Mouse (Mus musculus) gastrocnemius, postnatal 4 days (tissue): ENCODE results near the gene Osbpl3. TPM values are rescaled to one million over a fixed set of nuclear protein-coding genes. Genes with fewer than 3 reads are reported as not detected.
A peak's percentile ranks its signal among the peaks of the same experiment; 100 is the strongest.

Experiments
- DNase-seq, 2 experiments: peaks; one replicate each; pipeline ENCODE4 v3.0.0; 2021 to 2022; ENCODE audit warnings: low spot score in 2 of 2, mixed read lengths in 2 of 2
- long read RNA-seq, 2 experiments: library from polyadenylated mRNA; stranded (forward); transcript quantifications; one replicate each; pipeline ENCODE4 v2.0.0; 2021
- total RNA-seq, 2 experiments: library from RNA; stranded (reverse); gene quantifications; 2 replicates each; pipeline ENCODE4 v1.2.3; 2021

Gene Osbpl3
- 10 to 100 TPM in 1 of 2 experiments, 1 to 10 TPM in 1; 8.7 to 12.3 TPM for total RNA-seq
- long read RNA-seq, experiment 1, partial matches to known transcripts, result 0 of 4 reads
- long read RNA-seq, experiment 1, other reads (novel, unspliced or antisense), result 4 of 4 reads
- long read RNA-seq, experiment 2, partial matches to known transcripts, result 3 of 10 reads
- long read RNA-seq, experiment 2, other reads (novel, unspliced or antisense), result 6 of 10 reads

DNA sequence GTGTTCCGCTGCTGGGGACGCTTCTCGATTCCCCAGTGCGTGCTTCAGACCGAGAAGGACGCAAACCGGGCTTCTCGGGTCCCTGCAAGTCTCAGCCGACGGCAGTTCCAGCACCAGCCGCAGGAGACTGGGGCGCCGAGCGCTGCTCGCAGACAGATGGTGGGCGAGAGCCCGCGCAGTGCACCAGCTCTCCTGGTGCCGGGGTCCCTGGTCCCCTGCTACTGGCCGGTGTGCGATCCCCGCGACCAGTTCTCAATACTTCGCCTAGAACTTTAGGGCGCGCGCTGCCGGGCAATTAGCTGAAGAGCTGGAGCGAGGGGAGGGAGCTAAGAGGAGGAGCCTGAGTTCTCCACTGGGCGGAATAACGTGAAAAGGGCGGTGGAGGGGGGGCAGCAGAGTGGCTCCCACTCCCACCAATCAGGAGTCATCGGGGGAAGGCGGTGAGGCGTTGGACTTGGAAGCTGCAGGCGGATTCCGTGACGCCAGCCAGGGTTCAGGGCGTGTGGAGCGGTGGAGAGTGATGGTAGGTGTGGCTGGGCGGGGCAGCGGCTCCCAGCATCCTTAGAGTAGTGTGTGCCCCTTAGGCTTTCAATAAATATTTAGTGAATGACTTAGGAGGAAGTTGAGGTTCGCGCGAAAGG is at the start of gene Osbpl3:
Gene Osbpl3 (minus strand): TSS at position 373 of the 641 bp plus-strand sequence.
- peak; percentile 65 to 86 for DNase-seq

DNA sequence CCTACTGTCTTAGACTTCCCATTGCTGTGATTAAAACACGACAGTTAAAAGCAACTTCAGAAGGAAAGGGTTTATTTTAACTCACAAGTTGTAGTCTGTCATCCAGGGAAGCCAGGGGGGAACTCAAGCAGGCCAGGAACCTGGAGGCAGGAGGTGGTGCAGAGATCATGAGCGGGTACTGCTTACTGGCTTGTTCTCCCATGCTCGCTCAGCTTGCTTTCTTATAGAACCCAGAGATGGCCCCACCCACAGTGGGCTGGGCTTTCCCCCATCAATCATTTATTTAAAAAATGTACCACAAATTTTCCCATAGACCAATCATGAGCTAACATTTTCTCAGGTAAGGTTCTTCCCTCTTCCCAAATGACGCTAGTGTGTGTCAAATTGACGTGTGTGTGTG is 49.5 kb upstream of the Osbpl3 start:
- no peak for DNase-seq

DNA sequence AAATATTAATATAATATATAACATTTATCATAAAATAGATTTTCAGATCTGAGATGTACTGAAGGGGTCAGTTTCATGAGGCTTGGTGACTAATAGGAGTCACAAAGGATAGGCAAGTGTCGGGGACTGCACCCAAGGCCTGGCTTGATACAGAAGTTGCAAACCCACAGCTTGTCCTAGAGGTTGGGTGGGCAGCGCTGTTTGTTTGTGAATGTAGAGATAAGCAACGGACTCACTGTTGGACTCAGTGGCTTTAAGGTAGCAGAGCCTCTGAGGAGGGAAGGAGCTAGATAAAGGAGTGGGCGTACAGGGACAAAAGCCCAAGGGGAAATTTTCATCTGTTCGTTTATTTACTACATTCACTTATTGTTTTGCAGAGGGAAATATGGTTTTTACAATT is 48.7 kb upstream of the Osbpl3 start:
- DNase-seq, result no peak

GRCm38 (mm10) chr6:50503779-50504178 is 47.8 kb upstream of the Osbpl3 start:
- no peak for DNase-seq

- no peak for DNase-seq
Measured at GRCm38 (mm10) chr6:50503031-50503430, 47.0 kb upstream of the Osbpl3 start.

DNA sequence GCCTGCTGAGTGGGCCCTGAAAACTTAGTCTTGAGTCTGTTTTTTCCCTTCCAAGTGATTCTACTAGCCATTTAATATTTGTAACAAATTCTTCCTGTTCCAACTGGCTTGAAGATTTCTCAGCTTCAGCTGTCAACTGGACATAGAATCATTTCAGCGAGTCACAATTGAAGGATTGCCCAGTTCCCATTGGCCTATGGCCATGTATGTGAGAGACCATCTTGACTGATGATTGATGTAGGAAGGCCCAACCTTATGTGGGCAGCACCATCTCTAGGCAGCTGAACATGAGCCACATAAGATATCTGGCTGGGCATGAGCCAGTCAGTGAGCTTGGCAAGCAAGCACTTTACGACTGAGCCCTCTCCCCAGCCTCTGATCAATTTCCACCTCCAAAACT is 42.3 kb upstream of the Osbpl3 start:
- no peak for DNase-seq

DNA sequence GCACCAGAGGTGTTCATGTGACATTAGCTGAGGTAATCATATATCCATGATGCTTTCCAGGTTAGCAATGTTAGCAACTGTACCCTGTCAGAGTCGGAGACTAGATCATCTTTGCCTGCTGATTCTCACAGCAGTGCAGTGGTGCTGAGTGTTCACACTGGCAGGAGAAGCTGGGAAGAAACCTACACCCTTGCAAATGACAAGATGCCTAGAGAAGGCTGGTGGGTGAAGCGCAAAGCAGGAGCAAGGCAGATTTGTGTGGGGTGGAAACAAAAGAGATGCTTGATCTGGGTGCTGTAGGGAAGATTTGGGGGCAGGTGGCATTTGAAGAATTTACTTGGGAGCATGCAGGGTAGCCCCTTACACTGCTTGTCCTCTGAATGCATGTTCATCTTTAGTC is 34.5 kb upstream of the Osbpl3 start:
- DNase-seq, result no peak

GRCm38 (mm10) chr6:50489380-50489779 is 33.4 kb upstream of the Osbpl3 start:
- no peak for DNase-seq

DNA sequence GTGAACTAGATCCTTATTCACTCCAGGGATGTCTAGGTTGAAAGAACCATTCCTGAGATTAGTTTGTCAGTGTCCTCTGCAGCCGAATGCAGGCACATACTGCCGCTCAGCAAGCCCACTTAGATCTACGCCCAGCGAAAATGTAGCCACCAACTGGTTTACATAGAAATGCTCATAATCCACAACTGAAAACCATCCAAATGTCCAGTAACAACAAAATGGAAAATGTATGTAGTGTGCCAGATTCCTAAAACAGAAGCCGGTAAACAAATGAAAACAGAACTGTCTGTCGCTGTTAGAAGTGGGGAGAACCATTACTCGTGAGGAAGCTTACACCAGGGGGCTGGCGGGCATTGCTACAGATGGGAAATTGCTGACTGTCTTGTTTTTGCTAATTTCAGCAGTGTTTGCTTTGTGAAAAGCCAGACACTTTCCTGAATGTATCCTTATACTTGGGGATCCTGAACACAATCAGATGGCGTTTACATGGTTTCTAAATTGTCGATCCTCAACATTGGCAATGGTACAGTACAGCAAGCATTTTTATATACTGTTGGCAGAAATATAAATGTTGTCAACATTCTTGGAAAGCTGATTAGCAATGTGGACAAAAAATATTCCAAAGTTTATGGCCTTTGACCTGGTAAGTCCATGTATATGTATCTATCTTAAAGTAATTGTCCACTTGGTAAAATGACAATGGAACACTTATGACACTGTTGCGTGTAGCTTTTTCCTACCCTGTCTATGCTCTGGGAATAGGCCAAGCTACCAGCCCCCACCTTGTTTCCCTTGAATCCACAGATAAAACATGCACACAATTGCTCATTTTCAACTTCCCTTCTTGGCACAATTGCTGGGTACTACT is 30.3 kb upstream of the Osbpl3 start:
- no peak for DNase-seq

DNA sequence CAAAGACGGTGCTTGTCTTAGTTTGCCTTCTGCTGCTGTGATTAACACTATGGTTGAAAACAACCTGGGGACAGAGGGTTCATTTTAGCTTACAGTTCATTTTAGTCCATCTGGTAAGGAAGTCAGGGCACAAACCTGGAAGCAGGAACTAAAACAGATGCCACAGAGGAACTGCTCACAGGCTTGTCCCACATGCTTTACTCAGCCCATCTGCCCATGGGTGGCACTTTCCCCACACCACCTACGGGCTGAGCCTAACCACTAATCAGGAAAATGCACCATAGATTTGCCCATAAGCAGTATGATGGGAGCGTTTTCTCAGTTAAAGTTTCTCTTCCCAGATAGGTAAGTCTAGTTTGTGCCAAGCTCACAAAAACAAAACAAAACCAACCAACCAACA is 27.4 kb upstream of the Osbpl3 start:
- DNase-seq, result no peak

DNA sequence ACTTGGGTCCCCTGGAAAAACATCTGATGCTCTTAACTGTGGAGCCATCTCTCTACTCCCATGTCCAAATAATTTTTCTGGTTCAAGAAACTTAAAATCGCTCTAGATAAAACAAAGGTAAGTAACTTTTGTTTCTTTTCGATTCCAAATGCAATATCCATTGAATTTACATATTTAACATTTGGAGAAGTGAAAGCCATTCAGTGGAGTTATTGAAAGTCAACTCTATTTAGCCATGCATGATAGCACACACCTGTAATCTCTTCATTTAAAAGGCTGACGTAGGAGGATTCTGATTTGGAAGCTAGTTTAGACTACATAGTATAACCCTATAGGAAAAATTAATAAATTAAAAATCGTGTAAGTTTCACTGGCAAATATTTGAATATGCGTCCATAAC is 25.5 kb upstream of the Osbpl3 start:
- no peak for DNase-seq

DNA sequence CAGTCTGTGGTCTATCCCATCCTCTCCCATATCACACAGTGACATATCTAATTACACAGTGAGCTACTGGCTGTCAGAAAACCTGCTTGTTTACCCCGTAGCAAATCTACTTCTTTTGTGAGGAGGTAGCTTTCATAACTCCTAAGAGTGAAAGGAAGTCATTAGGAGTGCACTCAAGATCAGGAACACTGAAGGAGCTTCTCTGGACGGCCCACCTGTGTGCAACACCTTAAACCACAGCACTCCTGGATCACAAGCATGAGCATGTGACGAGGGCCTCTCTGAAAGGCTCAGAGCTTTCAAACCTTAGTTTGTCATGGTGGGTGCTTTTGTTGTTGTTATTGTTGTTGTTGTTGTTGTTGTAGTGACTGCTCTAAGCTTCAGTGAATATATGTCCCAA is 10.4 kb upstream of the Osbpl3 start:
- no peak for DNase-seq

- DNase-seq, result no peak
Measured at GRCm38 (mm10) chr6:50464690-50465485, 8.9 kb upstream of the Osbpl3 start.

GRCm38 (mm10) chr6:50462026-50462425 is 6.0 kb upstream of the Osbpl3 start:
- no peak for DNase-seq

GRCm38 (mm10) chr6:50461585-50461984 is 5.6 kb upstream of the Osbpl3 start:
- DNase-seq, result no peak

- no peak for DNase-seq
Measured at GRCm38 (mm10) chr6:50460646-50461045, 4.6 kb upstream of the Osbpl3 start.

- no peak for DNase-seq
Measured at GRCm38 (mm10) chr6:50460246-50460645, 4.2 kb upstream of the Osbpl3 start.

DNA sequence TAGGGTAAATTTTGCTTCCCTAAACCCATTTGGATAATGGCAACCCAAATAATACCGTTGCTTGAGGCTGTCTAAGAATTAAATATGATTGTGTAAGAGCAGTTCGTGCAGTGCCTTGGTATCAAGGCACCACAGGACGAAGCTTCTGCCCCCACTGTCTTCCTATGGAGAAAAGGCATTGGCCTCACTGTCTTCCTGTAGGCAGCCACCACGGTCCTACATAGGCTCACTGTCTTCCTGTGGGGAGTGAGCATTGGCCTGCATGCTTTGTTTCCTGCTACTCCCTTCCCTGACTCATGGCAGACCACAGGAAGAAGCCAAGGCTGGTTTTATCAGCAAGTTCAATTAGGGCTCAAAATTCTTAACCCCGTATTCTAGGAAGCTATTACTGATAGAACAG is 3.3 kb upstream of the Osbpl3 start:
- DNase-seq, result no peak

DNA sequence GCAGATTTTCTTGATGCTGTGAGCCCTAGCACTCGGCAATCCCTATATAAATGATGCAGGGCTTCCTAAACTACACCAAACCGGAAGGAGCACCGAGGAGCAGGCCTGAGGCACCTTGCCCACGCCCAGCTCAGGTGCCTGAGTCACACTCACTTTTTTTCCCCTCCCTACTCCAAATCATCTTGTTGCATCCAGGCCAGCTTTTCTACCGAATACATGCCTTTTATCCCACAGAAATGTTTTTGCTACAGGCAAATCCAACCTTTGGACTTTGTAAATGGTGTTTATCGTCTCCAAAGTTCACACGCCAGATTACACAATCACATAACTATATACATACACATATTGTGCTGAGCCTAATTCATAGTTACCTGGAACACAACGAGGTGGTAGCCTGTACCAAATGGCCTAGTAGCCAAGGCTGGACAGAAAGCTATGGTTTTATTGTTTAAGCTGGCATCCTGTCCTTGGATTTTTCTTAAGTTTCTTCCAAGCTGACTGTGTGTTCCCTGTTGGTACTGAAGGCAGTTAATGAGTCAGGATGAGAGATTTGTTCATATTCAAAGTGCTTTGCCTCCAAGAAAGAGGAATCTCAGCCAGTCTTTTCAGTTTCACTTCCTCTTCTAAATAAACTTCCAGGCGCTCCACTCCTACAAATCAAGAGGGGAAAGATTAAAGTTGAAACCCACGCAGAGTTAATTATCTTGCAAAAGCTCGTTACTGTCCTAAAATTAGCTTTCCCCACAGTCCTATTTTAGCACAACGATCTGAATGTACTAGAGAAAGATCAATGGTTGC is 1.7 kb upstream of the Osbpl3 start:
- DNase-seq, result no peak

- DNase-seq, result no peak
Measured at GRCm38 (mm10) chr6:50456706-50457105, 705 bp upstream of the Osbpl3 start.
